Mouse (Mus musculus): ENCODE measurements around the gene Gadl1. TPM values are rescaled to one million over a fixed set of nuclear protein-coding genes. Genes with fewer than 3 reads are reported as not detected.

Gadl1 gene
- polyA plus RNA-seq, 1 experiment from 2014 or later, result 1.0 TPM

DNA sequence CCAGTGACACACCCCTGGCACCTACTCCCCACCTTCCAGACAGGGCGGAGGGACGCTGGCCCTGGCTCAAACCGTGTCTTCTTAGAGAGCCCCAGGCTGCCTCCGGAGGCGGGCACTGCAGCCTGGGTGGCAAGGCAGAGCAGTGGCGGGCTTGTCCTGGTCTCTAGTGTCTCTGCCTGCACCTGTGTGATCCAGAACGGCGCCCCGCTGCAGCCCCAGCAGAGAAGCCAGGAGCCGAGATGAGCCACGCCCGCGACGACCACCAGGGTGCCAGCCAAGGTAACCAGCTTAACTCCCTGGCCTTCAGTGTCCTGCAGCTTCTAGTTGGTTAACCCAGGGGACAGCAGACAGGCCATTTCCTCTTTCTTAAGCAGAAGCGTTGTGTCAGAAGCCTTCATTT, 930 bp upstream of the Gadl1 start:
- H3K27ac ChIP-seq, result no peak overlapping the region
- no peak overlapping the region for H3K9ac ChIP-seq
- H3K36me3 ChIP-seq, result no peaks in the 10 kb centered on the region
- no peaks in the 10 kb centered on the region for H3K9me3 ChIP-seq
- WGBS, result 12% methylated on average over 15 of the region's 15 CpGs
- peaks cover 8% of the 10 kb centered on the region for H3K4me1 ChIP-seq
- H3K27me3 ChIP-seq, result no peaks in the 10 kb centered on the region
- H3K4me2 ChIP-seq, result peak overlapping the region; percentile 33; the same call in 1 of the 2 replicates
- no peak overlapping the region for H3K4me3 ChIP-seq
- ATAC-seq (ENCODE audit: insufficient number of reproducible peaks, low FRiP score, low TSS enrichment, low read depth), result no peak; the same call in 1 of the 2 replicates

DNA sequence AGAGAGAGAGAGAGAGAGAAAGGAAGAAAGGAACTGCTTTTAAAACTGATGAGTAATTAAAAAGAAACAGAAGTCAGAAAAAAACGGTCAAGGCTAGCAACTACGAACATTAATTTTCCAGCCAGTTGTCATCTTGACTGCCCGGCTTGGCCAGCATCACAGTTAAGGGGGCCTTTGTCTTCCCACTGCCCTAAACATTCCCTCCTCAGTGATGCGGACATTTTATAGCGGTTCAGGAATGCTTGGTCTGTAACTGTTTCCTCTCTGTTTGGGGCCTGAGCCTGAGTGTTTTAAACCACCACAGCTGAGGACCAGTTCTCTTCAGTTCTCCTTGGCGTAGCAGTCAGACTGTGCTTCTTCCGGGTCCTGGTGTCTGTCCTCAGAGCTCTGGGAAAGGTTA, 4.8 kb downstream of the Gadl1 start:
- no peak overlapping the region for H3K4me2 ChIP-seq
- no peak overlapping the region for H3K4me3 ChIP-seq
- no peaks in the 10 kb centered on the region for H3K9me3 ChIP-seq
- H3K36me3 ChIP-seq, result no peaks in the 10 kb centered on the region
- no peaks in the 10 kb centered on the region for H3K27me3 ChIP-seq
- no peak for ATAC-seq (ENCODE audit: insufficient number of reproducible peaks, low FRiP score, low TSS enrichment, low read depth)
- peaks cover 15% of the 10 kb centered on the region; the same call in 1 of the 2 replicates for H3K4me1 ChIP-seq
- H3K9ac ChIP-seq, result no peak overlapping the region
- WGBS, result 20% methylated on average over 7 of the region's 7 CpGs
- H3K27ac ChIP-seq, result no peak overlapping the region

DNA sequence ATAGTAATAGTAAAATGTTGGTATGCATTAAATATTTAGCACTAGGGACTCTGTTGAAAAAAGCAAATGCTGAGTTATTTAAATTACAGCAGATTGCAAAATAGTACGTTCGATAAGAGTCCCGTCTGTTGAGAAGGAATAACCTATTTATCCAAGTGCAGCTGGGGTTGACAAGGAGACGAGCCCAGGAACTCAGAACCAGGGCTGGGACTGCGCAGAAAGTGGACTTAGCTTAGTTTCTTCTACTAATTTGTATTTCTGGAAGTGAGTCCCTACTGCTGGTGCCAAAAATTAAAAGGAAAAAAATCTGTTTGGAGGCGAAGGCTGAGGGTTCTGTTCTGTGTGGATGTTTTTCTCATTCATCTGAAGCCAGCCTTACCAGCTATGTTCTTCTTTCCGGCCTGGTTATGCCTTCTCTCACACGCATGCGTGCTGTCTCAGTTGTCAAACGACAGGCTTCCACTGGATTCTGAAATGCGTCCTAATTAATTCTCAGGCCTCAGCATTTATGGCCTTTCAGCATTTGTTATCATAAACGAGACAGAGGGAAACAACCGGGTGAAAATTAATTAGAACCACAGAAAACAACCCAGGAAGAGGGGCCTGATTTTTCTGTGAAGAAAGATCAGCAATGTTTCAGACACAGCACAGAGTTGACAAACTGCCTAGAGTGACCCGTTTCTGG, 6.5 kb downstream of the Gadl1 start:
- 45% methylated on average over 14 of the region's 14 CpGs for WGBS
- ATAC-seq (ENCODE audit: insufficient number of reproducible peaks, low FRiP score, low TSS enrichment, low read depth), result no peak
- Histone ChIP-seq H3K36me3 (no peaks in the 10 kb centered on the region), H3K27ac (no peak overlapping the region), H3K4me2 (no peak overlapping the region), H3K4me1 (peaks cover 15% of the 10 kb centered on the region; the same call in 1 of the 2 replicates), H3K9ac (no peak overlapping the region), H3K9me3 (no peaks in the 10 kb centered on the region), H3K27me3 (no peaks in the 10 kb centered on the region), H3K4me3 (no peak overlapping the region)

DNA sequence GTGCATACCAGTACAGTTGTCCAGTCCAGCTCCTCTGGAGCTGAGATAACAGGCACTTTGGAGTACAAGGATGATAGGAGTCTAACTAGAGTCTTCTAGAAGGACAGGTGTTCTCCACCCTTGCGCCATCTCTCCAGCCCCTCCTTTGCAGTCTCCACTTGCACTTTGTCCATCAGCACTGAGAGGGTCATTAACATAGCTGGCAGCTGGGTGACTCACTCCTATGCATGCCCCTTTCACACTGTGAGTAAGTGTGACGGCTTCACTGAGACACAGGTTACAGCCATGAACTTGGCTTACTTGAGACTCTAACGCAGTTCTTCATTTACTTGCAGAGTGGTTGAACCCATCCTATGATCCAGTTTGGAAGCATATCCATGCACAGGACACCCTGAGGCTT, 10.5 kb downstream of the Gadl1 start:
- H3K9ac ChIP-seq, result no peak overlapping the region
- 88% methylated on average over 3 of the region's 3 CpGs for WGBS
- no peak overlapping the region for H3K27ac ChIP-seq
- no peak for ATAC-seq (ENCODE audit: insufficient number of reproducible peaks, low FRiP score, low TSS enrichment, low read depth)
- H3K27me3 ChIP-seq, result no peaks in the 10 kb centered on the region
- no peak overlapping the region for H3K4me2 ChIP-seq
- H3K4me3 ChIP-seq, result no peak overlapping the region
- peaks cover 8% of the 10 kb centered on the region; the same call in 1 of the 2 replicates for H3K4me1 ChIP-seq
- H3K36me3 ChIP-seq, result no peaks in the 10 kb centered on the region
- H3K9me3 ChIP-seq, result no peaks in the 10 kb centered on the region

DNA sequence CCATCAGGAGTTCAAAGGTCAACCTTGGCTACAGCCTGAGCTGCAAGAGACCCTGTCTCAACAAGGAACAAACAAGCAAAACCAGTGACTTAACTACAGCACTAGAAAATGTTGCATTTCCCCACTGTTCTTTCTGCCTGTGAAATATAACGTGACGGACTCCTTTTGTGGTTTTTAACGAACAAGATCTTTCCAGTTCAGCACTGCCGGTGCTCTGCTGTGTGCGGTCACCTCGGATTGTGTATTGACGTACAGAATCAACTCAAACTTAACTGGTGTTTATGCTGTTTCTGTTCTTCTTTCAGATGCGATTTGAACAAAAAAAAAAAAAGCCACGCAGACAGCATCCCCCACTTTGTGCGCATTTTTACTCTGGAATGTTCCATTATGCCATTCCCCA, 13.4 kb downstream of the Gadl1 start:
- ATAC-seq (ENCODE audit: insufficient number of reproducible peaks, low FRiP score, low TSS enrichment, low read depth), result no peak
- H3K27me3 ChIP-seq, result no peaks in the 10 kb centered on the region
- H3K4me2 ChIP-seq, result no peak overlapping the region
- no peaks in the 10 kb centered on the region for H3K9me3 ChIP-seq
- no peak overlapping the region for H3K4me3 ChIP-seq
- no peaks in the 10 kb centered on the region for H3K36me3 ChIP-seq
- H3K9ac ChIP-seq, result no peak overlapping the region
- 82% methylated on average over 10 of the region's 10 CpGs for WGBS
- H3K27ac ChIP-seq, result no peak overlapping the region
- no peaks in the 10 kb centered on the region for H3K4me1 ChIP-seq

DNA sequence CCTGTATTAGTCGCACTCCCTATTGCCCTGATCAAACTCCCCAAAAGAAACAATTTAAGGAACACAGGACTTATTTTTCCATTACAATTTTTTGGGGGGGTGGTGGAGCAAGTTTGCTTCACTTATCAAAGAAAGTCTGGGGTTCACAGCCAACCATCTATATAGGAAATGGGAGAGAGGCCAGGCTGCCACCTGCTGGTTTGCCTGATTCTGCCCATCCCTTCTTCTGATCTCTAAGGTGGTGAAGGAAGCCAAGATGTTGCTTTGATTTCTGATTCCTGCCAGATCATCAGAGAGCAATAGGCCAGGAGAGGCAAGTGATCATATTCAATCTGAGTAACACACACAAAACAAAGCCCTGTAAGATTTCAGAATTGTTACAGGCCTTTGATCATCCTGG, 14.8 kb downstream of the Gadl1 start:
- Histone ChIP-seq H3K36me3 (no peaks in the 10 kb centered on the region), H3K4me3 (no peak overlapping the region), H3K9me3 (no peaks in the 10 kb centered on the region), H3K27ac (no peak overlapping the region), H3K27me3 (no peaks in the 10 kb centered on the region), H3K4me1 (no peaks in the 10 kb centered on the region), H3K4me2 (no peak overlapping the region), H3K9ac (no peak overlapping the region)
- WGBS, result 83% methylated on average over 1 of the region's 1 CpGs
- no peak for ATAC-seq (ENCODE audit: insufficient number of reproducible peaks, low FRiP score, low TSS enrichment, low read depth)

DNA sequence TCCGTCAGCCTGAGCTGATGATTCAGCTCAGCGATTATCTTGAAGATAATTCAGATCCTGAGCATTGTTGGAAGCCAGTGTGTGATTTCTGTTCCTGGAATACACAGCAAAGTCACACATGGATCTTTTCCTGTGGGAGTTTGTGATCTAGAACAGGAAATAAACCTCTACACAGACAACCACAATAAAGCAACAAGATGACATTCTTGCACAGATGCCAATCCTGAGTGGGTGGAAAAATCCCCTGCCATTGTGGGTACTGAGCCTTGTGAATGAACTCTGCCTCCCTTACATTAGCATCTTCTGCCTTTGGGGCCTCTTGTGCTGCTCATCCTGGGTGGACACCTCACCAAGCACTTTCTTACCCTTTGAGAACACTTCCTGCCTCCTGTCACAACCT, 22.5 kb downstream of the Gadl1 start:
- H3K4me1 ChIP-seq, result peaks cover 13% of the 10 kb centered on the region
- no peak overlapping the region for H3K27ac ChIP-seq
- ATAC-seq (ENCODE audit: insufficient number of reproducible peaks, low FRiP score, low TSS enrichment, low read depth), result no peak
- H3K27me3 ChIP-seq, result no peaks in the 10 kb centered on the region
- H3K9me3 ChIP-seq, result no peaks in the 10 kb centered on the region
- no peak overlapping the region for H3K4me3 ChIP-seq
- no peaks in the 10 kb centered on the region for H3K36me3 ChIP-seq
- WGBS, result 74% methylated on average over 2 of the region's 2 CpGs
- H3K4me2 ChIP-seq, result no peak overlapping the region
- no peak overlapping the region for H3K9ac ChIP-seq

DNA sequence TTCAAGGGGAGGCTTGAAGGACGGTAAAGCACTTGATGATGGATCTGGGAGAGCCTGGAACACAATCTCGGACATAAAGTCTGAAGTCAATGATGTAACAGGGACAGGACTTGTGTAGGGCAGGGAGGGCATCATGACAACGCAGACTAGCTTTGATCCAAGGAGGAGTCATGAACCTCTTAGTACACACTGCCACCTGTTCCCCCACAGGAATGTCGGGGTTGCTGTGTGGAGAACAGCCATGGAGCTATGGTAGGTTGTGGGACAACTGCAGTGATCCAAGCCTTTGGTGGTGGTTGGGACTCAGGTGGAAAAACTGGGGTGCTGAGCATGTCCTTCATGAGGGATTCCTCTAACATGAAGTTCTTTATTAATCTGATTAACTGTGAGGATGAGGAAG, 23.5 kb downstream of the Gadl1 start:
- Histone ChIP-seq H3K4me1 (peaks cover 13% of the 10 kb centered on the region), H3K9me3 (no peaks in the 10 kb centered on the region), H3K27me3 (no peaks in the 10 kb centered on the region), H3K9ac (no peak overlapping the region), H3K4me2 (no peak overlapping the region), H3K4me3 (no peak overlapping the region), H3K36me3 (no peaks in the 10 kb centered on the region), H3K27ac (0 out of 2 replicates have a peak overlapping the region, but pooled peaks have one; percentile 23)
- 83% methylated on average over 4 of the region's 4 CpGs for WGBS
- ATAC-seq (ENCODE audit: insufficient number of reproducible peaks, low FRiP score, low TSS enrichment, low read depth), result no peak

DNA sequence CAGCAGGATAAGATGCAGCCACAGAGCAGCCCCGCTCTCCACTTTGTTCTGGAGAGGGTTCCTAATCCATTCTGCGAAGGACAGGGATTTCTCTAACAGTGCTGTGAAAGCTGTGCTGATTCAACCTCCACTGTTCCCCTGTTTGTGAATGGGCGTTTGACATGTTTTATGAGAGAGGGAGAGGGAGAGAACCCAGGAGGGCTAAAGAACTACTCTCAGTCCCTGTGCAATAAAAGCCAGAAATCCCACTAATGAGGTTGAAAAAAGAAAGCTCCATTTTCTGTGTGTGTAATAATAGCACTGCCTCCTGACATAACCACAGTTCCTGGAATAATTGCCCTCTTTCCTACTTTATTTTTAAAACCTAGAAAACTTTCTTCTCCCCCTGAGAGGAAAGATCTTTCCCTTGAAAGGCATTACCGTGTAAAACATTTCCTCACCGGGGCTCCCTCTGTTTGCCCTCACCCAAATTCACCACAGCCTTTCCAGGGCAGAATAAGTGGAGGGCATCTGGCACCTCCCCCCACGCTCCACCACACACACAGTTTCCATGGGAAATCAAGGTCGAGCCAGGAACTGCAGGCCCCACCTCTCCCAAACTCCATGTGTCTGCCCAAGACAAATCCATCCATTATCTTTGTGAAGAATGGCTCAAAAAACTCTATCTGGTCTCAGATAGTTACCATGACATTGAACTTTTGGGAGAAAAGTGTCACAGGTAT, 24.1 kb downstream of the Gadl1 start:
- no peak overlapping the region for H3K9ac ChIP-seq

DNA sequence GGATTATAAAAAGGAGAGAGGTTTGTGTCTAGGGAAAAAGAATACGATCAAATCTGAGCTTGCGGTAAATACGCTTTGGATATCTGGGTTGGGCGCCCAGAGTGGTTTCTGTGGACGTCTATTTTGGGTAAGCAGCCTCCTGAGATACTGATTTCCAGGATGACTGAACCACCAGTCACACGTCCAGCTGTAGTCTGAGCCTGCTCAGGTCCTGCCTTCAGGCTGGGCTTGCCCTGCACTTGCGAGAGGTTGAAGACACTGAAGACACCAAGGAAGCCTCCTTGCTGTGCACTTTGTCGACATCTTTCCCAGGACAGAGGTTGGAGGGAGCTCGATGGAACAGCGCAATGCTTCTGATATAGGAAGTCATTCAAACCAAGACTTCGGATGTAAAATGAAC, 25.0 kb downstream of the Gadl1 start:
- H3K36me3 ChIP-seq, result no peaks in the 10 kb centered on the region
- H3K9me3 ChIP-seq, result no peaks in the 10 kb centered on the region
- WGBS, result 76% methylated on average over 11 of the region's 11 CpGs
- no peak overlapping the region for H3K27ac ChIP-seq
- H3K4me2 ChIP-seq, result no peak overlapping the region
- no peak for ATAC-seq (ENCODE audit: insufficient number of reproducible peaks, low FRiP score, low TSS enrichment, low read depth)
- peaks cover 15% of the 10 kb centered on the region for H3K4me1 ChIP-seq
- H3K9ac ChIP-seq, result no peak overlapping the region
- H3K4me3 ChIP-seq, result no peak overlapping the region
- no peaks in the 10 kb centered on the region for H3K27me3 ChIP-seq

More for the DNA sequence above, 24.1 kb downstream of the Gadl1 start:
- Histone ChIP-seq H3K36me3 (no peaks in the 10 kb centered on the region), H3K27me3 (no peaks in the 10 kb centered on the region), H3K9me3 (no peaks in the 10 kb centered on the region), H3K4me3 (no peak overlapping the region), H3K4me1 (peaks cover 13% of the 10 kb centered on the region), H3K4me2 (no peak overlapping the region), H3K27ac (peak overlapping the region; percentile 23; the same call in 1 of the 2 replicates)
- WGBS, result 25% methylated on average over 7 of the region's 7 CpGs
- no peak for ATAC-seq (ENCODE audit: insufficient number of reproducible peaks, low FRiP score, low TSS enrichment, low read depth)

DNA sequence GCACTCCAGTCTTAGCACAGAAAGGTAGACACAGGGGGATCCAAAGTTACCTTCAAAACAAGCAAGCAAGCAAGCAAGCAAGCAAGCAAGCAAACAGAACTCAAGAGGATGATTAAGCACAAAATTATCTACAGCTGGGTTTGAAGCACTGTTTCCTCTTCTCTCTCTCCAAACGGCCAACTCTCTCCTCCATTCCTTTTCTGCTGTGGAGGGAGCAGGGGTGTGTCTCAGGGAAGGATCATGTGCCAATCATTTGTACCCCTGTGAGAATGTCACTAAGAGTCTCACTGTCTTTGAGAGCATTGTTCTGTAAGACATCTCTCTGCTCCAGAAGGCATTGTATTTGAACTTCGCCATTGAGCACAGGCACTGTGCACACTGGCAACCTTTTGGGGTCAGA, 27.1 kb downstream of the Gadl1 start:
- H3K4me1 ChIP-seq, result peaks cover 17% of the 10 kb centered on the region
- H3K4me2 ChIP-seq, result no peak overlapping the region
- WGBS, result 70% methylated on average over 2 of the region's 2 CpGs
- no peak overlapping the region for H3K27ac ChIP-seq
- no peaks in the 10 kb centered on the region for H3K36me3 ChIP-seq
- ATAC-seq (ENCODE audit: insufficient number of reproducible peaks, low FRiP score, low TSS enrichment, low read depth), result no peak
- H3K9ac ChIP-seq, result no peak overlapping the region
- H3K4me3 ChIP-seq, result no peak overlapping the region
- H3K27me3 ChIP-seq, result no peaks in the 10 kb centered on the region
- H3K9me3 ChIP-seq, result no peaks in the 10 kb centered on the region

DNA sequence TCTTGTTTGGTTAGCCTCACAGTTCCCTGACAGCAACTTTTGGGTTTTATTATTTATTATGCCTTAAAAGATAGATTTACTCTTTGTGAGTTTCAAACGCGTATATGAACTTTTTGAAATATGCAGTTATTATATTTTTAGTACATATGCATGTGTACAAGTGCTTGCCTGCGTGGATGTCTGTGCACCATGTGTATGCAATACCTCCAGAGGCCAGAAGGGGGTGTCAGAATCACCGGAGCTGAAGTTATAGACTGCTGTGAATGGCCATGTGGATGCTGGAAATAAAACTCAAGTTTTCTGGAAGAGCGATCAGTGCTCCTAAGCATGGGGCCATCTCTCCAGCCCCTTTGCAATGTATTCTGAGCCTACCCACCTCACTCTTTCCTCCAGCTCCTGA, 28.7 kb downstream of the Gadl1 start:
- ATAC-seq (ENCODE audit: insufficient number of reproducible peaks, low FRiP score, low TSS enrichment, low read depth), result no peak
- no peak overlapping the region for H3K4me2 ChIP-seq
- 94% methylated on average over 5 of the region's 5 CpGs for WGBS
- no peak overlapping the region for H3K27ac ChIP-seq
- no peak overlapping the region for H3K9ac ChIP-seq
- no peaks in the 10 kb centered on the region for H3K9me3 ChIP-seq
- no peaks in the 10 kb centered on the region for H3K27me3 ChIP-seq
- H3K4me1 ChIP-seq, result peaks cover 17% of the 10 kb centered on the region
- no peaks in the 10 kb centered on the region for H3K36me3 ChIP-seq
- H3K4me3 ChIP-seq, result no peak overlapping the region

Data from limb, embryonic 15.5 days (tissue).